Mouse (Mus musculus): ENCODE data around the gene Amz2. TPM values are rescaled to one million over a fixed set of nuclear protein-coding genes. Genes with fewer than 3 reads are reported as not detected.
"Not testable (repeated sequence)": the region's sequence is repeated elsewhere in the genome, so short reads cannot be mapped to it uniquely, and the experiment has no call there.

Amz2 gene
- total RNA-seq, 2 experiments from 2014 or later: 42.9 to 46.8 TPM

DNA sequence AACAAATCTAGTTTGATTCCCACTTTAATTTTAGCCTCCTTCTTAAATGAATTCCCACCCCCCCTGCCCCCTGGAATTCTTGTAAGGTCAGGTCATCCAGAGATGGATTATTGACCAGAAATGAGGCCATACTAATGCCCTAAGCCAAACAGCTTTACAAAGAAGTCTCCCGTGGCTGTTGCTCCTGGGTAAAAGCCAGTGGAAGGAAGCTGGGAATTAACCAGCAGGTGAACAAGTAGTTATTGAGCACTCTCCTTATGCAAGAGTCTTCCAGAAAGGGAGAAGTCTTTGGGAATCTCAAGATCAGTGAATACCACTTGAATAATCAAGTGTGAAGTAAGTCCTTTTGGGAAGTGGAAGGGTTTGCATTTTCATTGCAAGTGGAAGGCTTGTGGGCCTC lies 61.4 kb downstream of the Amz2 start:
- DNase-seq: no peak
- intact Hi-C loops (cut with DNase I): no loop called here

DNA sequence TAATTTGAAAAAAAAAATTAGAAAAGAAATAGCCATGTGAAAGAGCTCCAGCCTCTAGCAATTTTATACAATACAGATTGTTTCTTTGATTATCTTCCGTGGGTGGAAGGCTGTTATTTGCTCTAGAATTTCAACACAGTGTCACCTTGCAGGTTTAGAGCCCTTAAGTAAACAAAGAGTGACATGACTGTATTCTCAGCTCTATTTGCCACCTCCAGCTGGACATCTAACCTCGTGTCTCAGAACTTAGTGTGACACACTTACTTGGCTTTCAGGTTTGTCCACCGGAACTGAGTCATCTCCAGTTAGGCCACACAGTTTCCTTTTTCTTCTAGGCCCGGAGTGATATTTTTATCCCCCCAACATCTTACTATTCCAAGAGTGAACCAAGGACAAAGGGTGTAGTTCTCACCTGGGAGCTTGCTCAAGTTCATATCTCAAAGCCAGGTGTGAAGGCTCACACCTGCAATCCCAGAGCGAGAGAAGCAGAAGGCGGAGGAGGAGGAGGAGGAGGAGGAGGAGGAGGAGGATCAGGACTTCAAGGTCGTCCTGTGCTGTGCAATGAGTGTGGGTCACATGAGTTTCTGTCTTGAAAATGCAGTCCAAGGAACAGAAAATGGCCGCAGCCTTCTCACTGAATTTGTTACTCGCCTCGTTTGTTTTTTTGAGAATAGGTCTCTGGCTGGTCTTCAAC lies 62.4 kb downstream of the Amz2 start:
- intact Hi-C loops (cut with DNase I): no loop called here
- DNase-seq: no peak

DNA sequence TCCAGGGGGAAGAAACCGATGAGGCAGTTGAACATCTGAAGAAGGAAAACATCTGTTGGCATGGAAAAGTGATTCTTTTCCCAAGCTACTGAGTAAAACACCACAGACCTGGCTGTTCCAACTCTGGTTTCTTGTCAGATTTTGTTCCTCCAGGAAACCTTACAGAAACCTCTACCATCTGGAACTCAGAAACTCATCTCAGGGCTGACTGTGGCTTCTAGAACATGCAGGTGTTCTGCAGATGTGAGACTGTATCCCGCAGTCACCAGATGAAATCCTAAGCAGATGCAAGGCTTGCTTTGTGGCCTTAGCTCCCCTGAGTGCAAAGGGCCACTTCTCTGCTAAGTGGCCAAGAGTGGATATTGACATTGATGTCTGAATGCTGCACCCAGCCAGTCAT lies 64.0 kb downstream of the Amz2 start:
- DNase-seq: no peak
- intact Hi-C loops (cut with DNase I): no loop called here

DNA sequence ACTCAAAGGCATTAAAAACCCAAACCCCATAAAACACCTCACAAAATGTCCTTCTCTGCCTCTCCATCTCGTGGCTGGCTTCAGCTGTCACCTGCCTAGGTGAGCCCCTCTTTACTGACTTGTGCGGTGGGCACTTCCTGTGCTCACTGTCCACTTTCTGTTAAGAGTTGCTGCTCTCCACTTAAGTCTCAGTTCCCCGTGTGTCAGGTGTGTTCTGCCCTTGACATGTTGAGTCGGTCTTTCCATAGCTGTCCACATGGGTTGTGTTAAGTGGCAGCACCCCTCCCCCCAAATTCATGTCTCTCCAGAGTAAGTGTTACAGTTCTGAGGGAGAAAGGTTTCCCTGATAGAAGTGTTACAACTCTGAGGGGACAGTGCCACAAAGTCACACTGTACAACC lies 66.1 kb downstream of the Amz2 start:
- intact Hi-C loops (cut with DNase I): no loop called here
- no peak for DNase-seq

DNA sequence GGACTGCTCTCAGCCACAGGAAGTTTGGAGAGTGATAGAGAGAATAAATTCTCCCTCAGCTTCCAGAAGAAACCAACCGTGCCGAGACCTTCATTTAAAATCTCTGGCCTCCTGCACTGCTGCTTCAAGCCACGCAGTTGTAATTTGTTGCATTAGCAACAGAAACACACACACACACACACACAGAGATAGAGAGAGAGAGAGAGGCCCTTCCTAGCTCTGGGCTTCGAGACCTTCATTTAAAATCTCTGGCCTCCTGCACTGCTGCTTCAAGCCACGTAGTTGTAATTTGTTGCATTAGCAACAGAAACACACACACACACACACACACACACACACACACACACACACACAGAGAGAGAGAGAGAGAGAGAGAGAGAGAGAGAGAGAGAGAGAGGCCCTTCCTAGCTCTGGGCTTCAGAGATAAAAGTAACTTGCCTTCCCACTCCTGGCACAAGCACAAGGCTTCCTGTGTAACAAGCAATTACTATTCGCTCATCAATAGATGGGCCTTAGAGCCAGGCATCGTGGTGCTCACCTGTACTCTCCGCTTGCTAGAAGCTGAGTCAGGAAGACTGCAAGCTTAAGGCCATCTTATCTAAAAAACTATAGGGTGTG lies 67.2 kb downstream of the Amz2 start:
- DNase-seq; intact Hi-C loops (cut with DNase I): not testable (repeated sequence)

DNA sequence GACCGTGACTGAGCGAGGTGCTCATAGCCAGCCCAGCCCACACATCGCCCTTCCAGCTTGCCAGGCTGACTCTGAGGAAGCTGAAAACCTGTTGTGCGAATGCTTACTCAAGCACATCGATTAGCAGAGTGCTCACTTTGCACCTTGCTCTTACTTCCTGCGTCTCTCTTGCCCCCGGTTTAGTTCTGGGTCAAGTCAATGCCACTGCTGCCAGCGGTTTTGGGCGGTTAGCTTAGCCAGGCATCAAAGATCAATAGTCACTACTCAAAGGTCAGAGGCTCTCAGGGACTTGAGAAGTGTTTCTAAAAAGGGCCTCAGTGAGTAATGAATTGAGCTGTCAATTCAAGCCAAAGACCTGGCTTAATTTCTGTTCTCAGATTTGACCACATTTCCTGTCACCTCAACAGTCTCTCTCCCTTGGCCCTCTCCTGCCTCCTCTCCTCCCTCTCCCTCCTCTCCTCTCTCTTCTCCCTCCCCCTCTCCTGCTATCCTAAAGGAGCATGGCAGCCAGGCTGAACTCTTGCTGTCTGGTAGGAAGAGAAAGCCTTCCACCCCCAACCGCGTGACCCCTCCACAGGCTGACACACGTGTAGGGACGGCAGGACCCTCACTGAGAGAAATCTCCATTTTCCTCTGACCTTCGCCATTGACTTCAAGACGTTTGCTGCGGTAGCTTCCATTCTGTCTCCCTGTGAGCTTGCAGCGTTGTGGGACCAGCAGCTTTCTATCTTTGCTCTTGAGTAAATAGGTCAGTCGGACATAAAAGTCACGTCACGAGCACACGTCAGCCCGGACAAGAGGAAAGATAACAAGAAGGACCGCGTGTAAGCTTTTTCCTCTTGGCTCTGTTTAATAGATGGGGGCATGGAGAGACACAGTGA lies 69.4 kb downstream of the Amz2 start:
- no peak for DNase-seq
- intact Hi-C loops (cut with DNase I): no loop called here

DNA sequence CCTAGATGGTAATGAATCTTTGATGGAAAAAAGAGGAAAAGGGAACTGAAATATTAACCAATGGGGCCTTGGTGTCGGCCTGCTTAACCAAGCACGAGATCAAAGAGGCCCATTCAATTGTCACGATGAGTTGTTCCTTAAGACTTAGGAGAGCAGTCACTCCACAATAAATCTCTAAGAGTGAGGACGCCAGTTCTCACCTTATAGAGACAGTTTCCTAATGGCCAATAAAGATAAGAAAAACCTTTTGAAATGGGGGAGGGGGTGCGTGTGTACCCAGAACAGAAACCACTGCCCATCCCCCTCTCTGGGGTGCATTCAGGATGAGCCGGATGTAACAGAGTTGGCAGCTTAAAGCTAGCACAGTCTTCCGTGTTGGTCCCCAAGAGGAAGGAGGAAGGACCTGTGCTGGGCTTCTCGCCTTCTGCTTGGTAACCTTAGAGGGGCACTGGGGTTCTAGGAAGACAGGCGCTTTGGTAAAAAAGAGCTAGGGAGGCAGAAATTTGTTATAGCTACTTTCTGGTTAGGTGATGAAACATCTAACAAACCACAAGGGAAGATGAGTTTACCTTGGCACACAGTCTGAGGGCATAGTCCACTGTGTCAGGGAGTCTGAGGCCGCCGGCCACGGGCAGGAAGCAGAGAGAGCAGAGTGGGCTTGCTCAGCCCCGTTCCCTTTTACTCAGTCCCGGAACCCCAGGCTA lies 70.2 kb downstream of the Amz2 start:
- no peak for DNase-seq
- intact Hi-C loops (cut with DNase I): no loop called here

DNA sequence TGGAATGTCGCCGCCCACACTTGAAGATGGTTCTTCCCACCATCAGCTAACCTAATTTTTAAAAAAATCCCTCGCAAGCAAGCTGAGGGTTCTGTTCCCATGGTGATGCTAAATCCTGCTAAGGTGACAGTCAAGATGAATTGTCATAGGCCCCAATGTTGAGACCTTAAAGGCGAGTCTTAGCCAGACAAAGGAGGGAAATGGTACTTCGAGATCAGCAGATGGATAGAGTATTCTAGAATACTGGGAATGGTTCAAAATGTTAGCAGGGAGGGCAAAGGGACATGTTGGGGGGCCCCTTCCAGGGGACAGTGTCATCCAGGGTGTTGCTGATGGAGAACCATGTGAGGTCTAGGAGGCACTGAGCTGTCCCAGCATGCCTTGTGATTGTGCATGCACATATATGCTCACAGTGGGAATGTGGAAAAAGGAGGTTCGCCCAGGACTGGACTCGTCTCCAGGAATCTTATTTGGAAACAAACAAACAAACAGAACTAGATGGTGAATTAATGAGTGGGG lies 70.8 kb downstream of the Amz2 start:
- intact Hi-C loops (cut with DNase I): no loop called here
- DNase-seq: no peak

DNA sequence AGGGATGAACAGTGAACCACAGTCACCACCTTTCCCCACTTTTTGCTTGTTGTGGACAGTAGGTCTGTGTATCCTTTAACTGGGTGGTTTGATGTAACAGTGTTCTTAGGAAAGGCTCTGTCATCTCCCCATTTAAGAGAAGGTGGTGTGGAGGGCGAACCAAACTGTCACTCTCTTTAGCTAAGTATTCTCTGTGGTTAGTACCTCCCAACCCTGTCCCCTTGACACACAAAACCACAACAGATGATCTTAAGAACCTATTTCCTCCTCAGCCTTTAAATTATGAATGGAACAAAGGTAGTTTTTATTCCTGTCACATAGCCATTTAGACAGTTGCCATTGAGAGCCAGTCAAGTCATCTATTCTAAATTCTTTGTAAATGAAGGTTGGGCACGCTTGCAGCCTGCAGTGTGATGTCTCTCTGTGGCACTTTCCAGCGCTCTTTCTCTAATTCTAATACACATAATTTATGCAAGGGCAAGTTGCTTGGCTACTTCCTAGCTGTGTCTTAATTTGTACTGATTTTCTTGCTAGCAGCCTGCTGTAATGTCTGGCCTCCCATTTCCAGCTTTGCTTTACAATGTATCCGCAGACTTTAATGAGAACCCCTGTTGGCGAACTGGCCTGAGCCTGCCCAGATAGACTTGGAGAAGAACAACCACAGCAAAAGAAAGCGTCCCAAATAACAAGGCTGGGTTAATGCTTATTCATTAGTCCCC lies 71.4 kb downstream of the Amz2 start:
- intact Hi-C loops (cut with DNase I): no loop called here
- no peak for DNase-seq

DNA sequence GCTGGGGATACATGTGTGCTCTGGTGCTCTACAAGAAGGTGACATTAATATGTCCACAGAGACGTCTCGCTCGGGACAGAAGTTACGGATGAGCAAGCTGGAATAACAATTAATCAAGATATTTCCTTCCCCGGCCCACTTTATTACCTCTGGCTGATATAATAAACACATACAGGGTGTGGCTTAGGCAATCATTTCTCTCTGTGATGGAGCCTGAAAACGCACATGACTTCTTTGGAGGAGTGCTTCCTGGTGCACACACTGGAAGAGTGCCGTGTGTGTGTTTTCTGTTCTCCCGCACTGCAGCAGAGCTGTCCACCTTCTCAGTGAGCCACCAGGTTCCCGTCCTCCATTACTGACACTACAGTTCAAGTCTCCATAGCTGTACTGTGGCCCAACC lies 72.2 kb downstream of the Amz2 start:
- intact Hi-C loops (cut with DNase I): no loop called here
- no peak for DNase-seq

DNA sequence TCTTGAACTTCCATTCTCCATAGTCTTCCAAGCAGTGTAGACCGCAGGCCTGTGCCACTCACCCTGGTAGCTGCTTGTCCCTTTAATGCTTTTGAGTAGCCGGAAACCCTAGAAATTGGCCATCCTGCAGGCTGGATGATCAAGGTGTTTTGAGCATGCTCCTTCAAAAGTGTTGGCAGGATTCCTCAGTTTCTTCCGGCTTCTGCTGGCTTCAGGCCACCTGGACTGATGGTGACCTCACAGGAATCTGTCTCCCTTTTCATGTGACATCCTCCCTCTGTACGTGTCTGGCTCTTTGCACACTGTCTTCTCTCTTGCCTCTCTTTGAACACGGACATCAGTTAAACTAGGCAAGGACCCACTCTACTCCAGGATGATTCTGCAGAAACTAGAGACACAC lies 74.5 kb downstream of the Amz2 start:
- intact Hi-C loops (cut with DNase I): no loop called here
- peak; percentile 46 to 47 for DNase-seq

Small RNA genes lying within 50 kb of the gene (microRNA-seq; reads per million reads assigned to microRNA genes)
- gene Gm25540: 0 reads per million in 2 experiments

Other genes with a start within 250 kb of the Amz2 start
- gene Rgs9, start 127.8 kb upstream of the Amz2 start, total RNA-seq (2021): under 1 TPM; 0.62 to 0.69 TPM
- 10 to 100 TPM; 45.7 to 48.7 TPM for gene Gna13, start 63.1 kb upstream of the Amz2 start, total RNA-seq (2021)
- not detected for gene 9930022D16Rik, start 12.0 kb upstream of the Amz2 start, total RNA-seq (2021)
- 1 to 10 TPM; 4.3 to 4.4 TPM for gene Arsg, start 47.4 kb downstream of the Amz2 start, total RNA-seq (2021)
- gene Slc16a6, start 47.7 kb downstream of the Amz2 start, total RNA-seq (2021): 10 to 100 TPM; 13.9 to 14.6 TPM
- 100 to 1,000 TPM; 101 to 112 TPM for gene Wipi1, start 186.0 kb downstream of the Amz2 start, total RNA-seq (2021)
- 100 to 1,000 TPM; 550 to 591 TPM for gene Prkar1a, start 223.5 kb downstream of the Amz2 start, total RNA-seq (2021)

Data from heart, postnatal 10 days (tissue).